In genomic region chr8:106718091-106718500, GRCm38 (mm10) we compare ENCODE assay signal across 8 mouse cellular contexts. TPM values are rescaled to one million over a fixed set of nuclear protein-coding genes. Genes with fewer than 3 reads are reported as not detected.
DNase-seq lines count a peak whose midpoint lies in the region; ATAC-seq lines count a peak whose summit lies in the region.

No protein-coding gene starts in this region.

- H3K4me1 ChIP-seq in hindbrain, embryonic 13.5 days (replicated peaks) = peaks cover 7% of the 10 kb centered on the region; the same call in 1 of the 2 replicates
- peaks cover 32% of the 10 kb centered on the region for H3K4me1 ChIP-seq in megakaryocyte, embryonic 14.5 days

- peak overlapping the region; percentile 33 for H3K4me2 ChIP-seq in hindbrain, embryonic 13.5 days

- DNase-seq in NIH3T3 (ENCODE audit: low read depth) = peak; percentile 94
- DNase-seq in cerebellum, postnatal 10 days = peak; percentile 92
- DNase-seq in frontal cortex, postnatal 25 days (ENCODE audit: low spot score in 2 of 2) = peak; percentile 68 to 76
- DNase-seq in layer of hippocampus, postnatal 36 days = peak; percentile 77 to 82
- DNase-seq in right cerebral cortex, postnatal 10 days (ENCODE audit: low spot score in 2 of 2) = peak; percentile 84 to 91
- peak; percentile 88 for DNase-seq in urinary bladder, postnatal 14 days (ENCODE audit: low spot score)

- 0 out of 2 replicates have a peak, but pooled peaks cover 6% of the 10 kb centered on the region for H3K27me3 ChIP-seq in hindbrain, embryonic 13.5 days
- peaks cover 2% of the 10 kb centered on the region for H3K27me3 ChIP-seq in megakaryocyte, embryonic 14.5 days (replicated peaks)

- H3K9ac ChIP-seq in hindbrain, embryonic 13.5 days = 0 out of 2 replicates have a peak overlapping the region, but pooled peaks have one; percentile 9

- WGBS in hindbrain, embryonic 13.5 days = 24% methylated on average over 17 of the region's 17 CpGs

- ATAC-seq in hindbrain, embryonic 13.5 days (ENCODE audit: low FRiP score) = peak; percentile 65

- H3K27ac ChIP-seq in hindbrain, embryonic 13.5 days = peak overlapping the region; percentile 35; the same call in 1 of the 2 replicates

- no peaks in the 10 kb centered on the region for H3K9me3 ChIP-seq in hindbrain, embryonic 13.5 days
- no peaks in the 10 kb centered on the region for H3K9me3 ChIP-seq in megakaryocyte, embryonic 14.5 days

- H3K36me3 ChIP-seq in hindbrain, embryonic 13.5 days = peaks cover 4% of the 10 kb centered on the region; the same call in 1 of the 2 replicates
- H3K36me3 ChIP-seq in megakaryocyte, embryonic 14.5 days (replicated peaks; ENCODE audit: low read length) = peaks cover 8% of the 10 kb centered on the region

- H3K4me3 ChIP-seq in hindbrain, embryonic 13.5 days = no peak overlapping the region
- peak overlapping the region; percentile 72 for H3K4me3 ChIP-seq in megakaryocyte, embryonic 14.5 days (replicated peaks)

RNA-seq across cellular contexts. Expression of gene Tango6, which starts 35.2 kb away (rescaled TPM):
- polyA plus RNA-seq in hindbrain, embryonic 13.5 days (2015; fragmentation: Nextera tagmentation; extraction: Ambion mirVana) = 6.6 and 7.2 TPM in 2 replicates
- total RNA-seq in layer of hippocampus, postnatal 36 days (2021) = 1 to 10 TPM; 6.4 to 6.6 TPM
- 0.22 TPM in 1 of 2 replicates, not detected in the other for polyA plus RNA-seq in megakaryocyte, embryonic 14.5 days (2012; ENCODE audit: insufficient read depth, low replicate concordance)
